Mouse (Mus musculus): ENCODE measurements around the gene Edaradd.
A peak's percentile ranks its signal among the peaks of the same experiment; 100 is the strongest.

GRCm38 (mm10) chr13:12473724-12474378 is 46.4 kb downstream of the Edaradd start:
- TF ChIP-seq CTCF (IDR thresholded peaks at IDR 0.05; ENCODE audit: control insufficient read depth, insufficient read depth, low read length) = peak; percentile 61
- TF ChIP-seq POLR2A (IDR thresholded peaks at IDR 0.05; ENCODE audit: borderline replicate concordance, control insufficient read depth, low read depth, low read length) = no peak
